9 mouse cellular contexts compared by ENCODE assay signal in genomic region chr19:34666127-34666526, GRCm38 (mm10). TPM values are rescaled to one million over a fixed set of nuclear protein-coding genes. Genes with fewer than 3 reads are reported as not detected.
DNase-seq lines count a peak whose midpoint lies in the region; ATAC-seq lines count a peak whose summit lies in the region.
"Had no signal": no experiment of that assay in that cellular context is flagged by ENCODE, and none has a peak within 500 bp of the region (broad histone marks: within the 10 kb centered on the region; RNA-seq: fewer than 3 reads in every experiment).

No protein-coding gene starts in this region.

- H3K9ac ChIP-seq in heart, embryonic 11.5 days (ENCODE audit: low read depth, low read length) = no peak overlapping the region
- H3K9ac ChIP-seq in stomach, embryonic 14.5 days (replicated peaks; ENCODE audit: low read depth, low read length) = no peak overlapping the region
- H3K9ac ChIP-seq: midbrain, embryonic 12.5 days had no signal

- ATAC-seq in heart, embryonic 11.5 days (replicated peaks; ENCODE audit: insufficient number of reproducible peaks, low FRiP score, low TSS enrichment) = no peak
- peak; percentile 74; the same call in 1 of the 2 replicates for ATAC-seq in granulocyte monocyte progenitor cell, adult 5-6 weeks (replicated peaks; ENCODE audit: poor library complexity, severe bottlenecking)
- peak; percentile 74; the same call in 1 of the 2 replicates for ATAC-seq in monocyte, adult 5-6 weeks (replicated peaks; ENCODE audit: insufficient number of reproducible peaks, low FRiP score, low TSS enrichment, poor library complexity, severe bottlenecking)
- 0 out of 2 replicates have a peak, but pooled peaks have one; percentile 16 for ATAC-seq in stomach, embryonic 14.5 days (ENCODE audit: insufficient number of reproducible peaks, insufficient read depth, low FRiP score, low read depth)

- H3K36me3 ChIP-seq in heart, embryonic 11.5 days (ENCODE audit: control insufficient read depth, insufficient read depth, low read length) = no peaks in the 10 kb centered on the region
- no peaks in the 10 kb centered on the region for H3K36me3 ChIP-seq in stomach, embryonic 14.5 days (ENCODE audit: control insufficient read depth, insufficient read depth, low read length)
- H3K36me3 ChIP-seq: midbrain, embryonic 12.5 days had no signal

- no peaks in the 10 kb centered on the region for H3K9me3 ChIP-seq in heart, embryonic 11.5 days (replicated peaks; ENCODE audit: control insufficient read depth, low read length)
- H3K9me3 ChIP-seq in stomach, embryonic 14.5 days (ENCODE audit: control insufficient read depth, low read depth, low read length) = no peaks in the 10 kb centered on the region
- H3K9me3 ChIP-seq: midbrain, embryonic 12.5 days had no signal

- H3K4me2 ChIP-seq in heart, embryonic 11.5 days = no peak overlapping the region
- no peak overlapping the region for H3K4me2 ChIP-seq in stomach, embryonic 14.5 days (replicated peaks; ENCODE audit: low read depth, low read length)
- H3K4me2 ChIP-seq: midbrain, embryonic 12.5 days had no signal

- 0 out of 2 replicates have a peak, but pooled peaks cover 5% of the 10 kb centered on the region for H3K4me1 ChIP-seq in heart, embryonic 11.5 days (ENCODE audit: control insufficient read depth, insufficient read depth, low read length)
- no peaks in the 10 kb centered on the region for H3K4me1 ChIP-seq in stomach, embryonic 14.5 days (ENCODE audit: control insufficient read depth, insufficient read depth, low read length)
- H3K4me1 ChIP-seq: midbrain, embryonic 12.5 days had no signal

- DNase-seq in heart, adult 18-20 months = peak; percentile 58 to 87
- DNase-seq in ZHBTc4 (ENCODE audit: low read depth, low spot score) = peak; percentile 77
- DNase-seq in cerebellum, postnatal 25 days = peak; percentile 70 to 81
- peak; percentile 39 to 86 for DNase-seq in layer of hippocampus, postnatal 25 days (ENCODE audit: extremely low spot score in 1 of 2, low spot score in 1 of 2)

- no peak overlapping the region for H3K4me3 ChIP-seq in heart, embryonic 11.5 days (ENCODE audit: low read depth, low read length)
- no peak overlapping the region for H3K4me3 ChIP-seq in stomach, embryonic 14.5 days (ENCODE audit: low read depth, low read length)
- H3K4me3 ChIP-seq: midbrain, embryonic 12.5 days had no signal

- no peak overlapping the region for H3K27ac ChIP-seq in heart, embryonic 11.5 days (ENCODE audit: low read depth, low read length)
- H3K27ac ChIP-seq in stomach, embryonic 14.5 days (ENCODE audit: low read length) = no peak overlapping the region
- H3K27ac ChIP-seq: midbrain, embryonic 12.5 days had no signal

- H3K27me3 ChIP-seq in heart, embryonic 11.5 days (ENCODE audit: control insufficient read depth, insufficient read depth, low read length) = no peaks in the 10 kb centered on the region
- H3K27me3 ChIP-seq in stomach, embryonic 14.5 days (ENCODE audit: control insufficient read depth, insufficient read depth, low read length) = no peaks in the 10 kb centered on the region
- H3K27me3 ChIP-seq: midbrain, embryonic 12.5 days had no signal

- 1% methylated on average over 5 of the region's 5 CpGs for WGBS in heart, embryonic 11.5 days (ENCODE audit: insufficient replicate concordance)
- WGBS in stomach, embryonic 14.5 days = 1% methylated on average over 5 of the region's 5 CpGs

RNA-seq across cellular contexts. Expression of gene Ifit1, which starts 25.5 kb away (rescaled TPM):
- total RNA-seq in heart, adult 18-20 months (2021) = 1 to 10 TPM; 1.8 to 2.0 TPM
- polyA plus RNA-seq in heart, embryonic 11.5 days (2014; fragmentation: Nextera tagmentation; extraction: Ambion mirVana) = 0.11 and 0.44 TPM in 2 replicates
- 0.15 TPM in 1 of 2 replicates, not detected in the other for total RNA-seq in granulocyte monocyte progenitor cell, adult 5-6 weeks (2014; fragmentation: Nextera tagmentation)
- total RNA-seq in granulocyte monocyte progenitor cell, adult 5-6 weeks (2017) = 0.05 and 0.73 TPM in 2 replicates
- under 1 TPM; 0.42 to 0.49 TPM for total RNA-seq in layer of hippocampus, postnatal 25 days (2021)
- total RNA-seq in monocyte, adult 5-6 weeks (2017) = 0.86 to 4.6 TPM (median 2.9 TPM) in 3 replicates
- polyA plus RNA-seq in stomach, embryonic 14.5 days (2014; fragmentation: Nextera tagmentation; extraction: Ambion mirVana) = 0.28 and 0.54 TPM in 2 replicates

RNA-seq across cellular contexts. Expression of gene Ifit1bl2, which starts 25.6 kb away (rescaled TPM):
- 1 to 10 TPM; 1.1 to 2.1 TPM for total RNA-seq in heart, adult 18-20 months (2021)
- polyA plus RNA-seq in heart, embryonic 11.5 days (2014; fragmentation: Nextera tagmentation; extraction: Ambion mirVana) = 0.73 and 1.0 TPM in 2 replicates
- not detected in 2 replicates for total RNA-seq in granulocyte monocyte progenitor cell, adult 5-6 weeks (2014; fragmentation: Nextera tagmentation)
- 0.04 and 1.3 TPM in 2 replicates for total RNA-seq in granulocyte monocyte progenitor cell, adult 5-6 weeks (2017)
- under 1 TPM; 0.19 to 0.37 TPM for total RNA-seq in layer of hippocampus, postnatal 25 days (2021)
- 0.78 to 1.8 TPM (median 1.7 TPM) in 3 replicates for total RNA-seq in monocyte, adult 5-6 weeks (2017)
- polyA plus RNA-seq in stomach, embryonic 14.5 days (2014; fragmentation: Nextera tagmentation; extraction: Ambion mirVana) = not detected in 2 replicates
- polyA plus RNA-seq: midbrain, embryonic 12.5 days had no signal

RNA-seq across cellular contexts. Expression of gene Ifit3b, which starts 58.4 kb away (rescaled TPM):
- total RNA-seq in heart, adult 18-20 months (2021) = 1 to 10 TPM in 1 of 2 experiments, under 1 TPM in 1; 0.90 to 1.5 TPM
- polyA plus RNA-seq in heart, embryonic 11.5 days (2014; fragmentation: Nextera tagmentation; extraction: Ambion mirVana) = 0.14 and 0.44 TPM in 2 replicates
- not detected in 2 replicates for total RNA-seq in granulocyte monocyte progenitor cell, adult 5-6 weeks (2014; fragmentation: Nextera tagmentation)
- total RNA-seq in granulocyte monocyte progenitor cell, adult 5-6 weeks (2017) = not detected in 2 replicates
- total RNA-seq in layer of hippocampus, postnatal 25 days (2021) = 1 to 10 TPM in 1 of 2 experiments, under 1 TPM in 1; 0.54 to 1.2 TPM
- total RNA-seq in monocyte, adult 5-6 weeks (2017) = 1.1 to 2.7 TPM (median 1.6 TPM) in 3 replicates
- polyA plus RNA-seq in stomach, embryonic 14.5 days (2014; fragmentation: Nextera tagmentation; extraction: Ambion mirVana) = 0.36 TPM in 1 of 2 replicates, not detected in the other
